Mouse (Mus musculus) MN1 (cell line): ENCODE data around the gene Klhdc10.
A peak's percentile ranks its signal among the peaks of the same experiment; 100 is the strongest.

ENCODE experiments used
- DNase-seq: peaks from one replicate; pipeline ENCODE4 v3.0.0-alpha.2; 2016; ENCODE audit warnings: low spot score

Klhdc10 gene

GRCm38 (mm10) chr6:30402091-30402491, 423 bp downstream of the Klhdc10 start:
- DNase-seq = peak; percentile 62

- peak; percentile 90 for DNase-seq
Measured at GRCm38 (mm10) chr6:30403465-30403864, 1.8 kb downstream of the Klhdc10 start.

GRCm38 (mm10) chr6:30404671-30405070, 3.0 kb downstream of the Klhdc10 start:
- no peak for DNase-seq

- DNase-seq = no peak
Measured at GRCm38 (mm10) chr6:30408276-30408675, 6.6 kb downstream of the Klhdc10 start.

DNA sequence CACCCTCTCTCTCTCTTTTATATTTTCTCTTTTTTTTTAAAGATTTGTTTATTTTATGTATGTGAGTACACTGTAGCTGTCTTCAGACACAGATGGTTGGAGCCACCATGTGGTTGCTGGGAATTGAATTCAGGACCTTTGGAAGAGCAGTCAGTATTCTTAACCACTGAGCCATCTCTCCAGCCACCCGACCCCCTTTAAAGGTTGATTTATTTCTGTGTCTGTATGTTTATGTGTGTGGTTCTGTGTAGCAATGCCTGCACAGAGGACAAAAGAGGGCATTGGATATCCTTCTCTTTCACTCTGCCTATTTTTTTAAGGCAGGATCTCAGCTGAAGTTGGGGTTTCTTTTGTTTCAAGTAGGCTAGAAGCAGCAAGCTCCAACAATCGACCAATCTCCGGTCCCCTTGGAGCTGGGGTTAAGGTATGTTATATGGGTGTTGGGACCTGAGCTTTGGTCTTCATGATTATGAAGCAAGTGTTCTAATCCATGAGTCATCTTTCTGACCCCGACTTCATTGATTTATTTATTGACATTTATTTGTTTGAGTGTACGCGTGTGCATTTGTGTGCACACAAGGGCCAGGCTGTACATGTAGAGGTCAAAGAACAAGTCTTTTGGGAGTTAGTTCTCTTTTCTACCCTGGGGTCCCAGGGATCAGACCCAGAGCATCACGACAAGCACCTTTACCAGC, 7.9 kb downstream of the Klhdc10 start:
- DNase-seq = no peak

DNA sequence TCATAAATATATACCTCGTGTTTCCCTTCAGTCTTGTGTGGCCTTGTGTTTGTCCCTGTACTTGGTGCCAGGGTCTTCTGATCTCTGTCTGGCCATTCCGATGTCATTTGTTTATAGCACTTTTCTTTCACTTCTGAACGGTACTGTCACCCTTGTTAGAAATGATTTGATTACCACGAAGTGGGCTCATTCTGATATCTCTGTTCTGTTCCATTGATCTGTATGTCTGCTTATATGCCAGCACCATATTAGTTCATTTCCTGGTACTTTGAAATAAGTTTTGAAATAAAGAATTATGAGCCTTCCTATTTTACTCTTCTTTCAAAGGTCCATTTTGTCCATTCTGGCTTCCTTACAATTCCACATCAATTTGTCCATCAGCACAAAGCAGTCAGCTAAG, 9.6 kb downstream of the Klhdc10 start:
- DNase-seq = no peak

DNA sequence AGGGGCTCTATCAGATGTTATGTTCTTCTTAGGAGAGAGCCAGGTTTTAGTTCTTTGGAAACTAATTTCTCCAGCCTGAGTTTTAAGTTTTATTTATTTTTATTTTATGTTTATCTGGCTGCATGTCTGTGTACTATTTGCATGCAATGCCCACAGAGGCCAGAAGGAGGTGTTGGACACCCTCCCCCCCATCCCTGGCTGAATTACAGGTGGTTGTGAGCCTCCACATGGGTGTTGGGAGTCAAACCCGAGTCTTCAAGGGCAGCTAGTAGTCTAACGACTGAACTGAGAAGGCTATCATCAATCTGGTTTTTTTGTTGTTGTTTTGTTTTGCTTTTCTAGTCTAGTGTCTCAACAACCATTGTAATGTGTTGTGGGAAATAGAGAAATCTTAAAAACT, 14.5 kb downstream of the Klhdc10 start:
- no peak for DNase-seq

GRCm38 (mm10) chr6:30416801-30417200, 15.1 kb downstream of the Klhdc10 start:
- no peak for DNase-seq

GRCm38 (mm10) chr6:30432461-30433192, 31.0 kb downstream of the Klhdc10 start:
- no peak for DNase-seq

DNA sequence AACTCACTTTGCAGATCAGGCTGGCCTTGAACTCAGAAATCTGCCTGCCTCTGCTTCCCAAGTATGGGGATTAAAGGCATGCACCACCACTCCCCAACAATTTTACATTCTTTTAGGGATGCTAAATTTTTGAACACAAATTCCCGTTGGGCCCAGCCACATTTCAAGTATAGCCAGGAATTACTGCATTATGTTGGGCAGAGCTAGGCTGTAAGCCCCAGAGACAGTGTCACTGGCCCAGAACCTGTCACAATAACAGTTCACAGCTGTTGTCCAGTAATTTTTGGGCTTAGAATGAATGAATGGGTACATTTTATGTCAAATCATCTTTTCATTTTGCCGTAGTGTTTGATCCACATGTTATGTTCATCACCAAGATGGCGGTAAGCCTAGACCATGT, 34.8 kb downstream of the Klhdc10 start:
- no peak for DNase-seq

GRCm38 (mm10) chr6:30437054-30437453, 35.4 kb downstream of the Klhdc10 start:
- no peak for DNase-seq

DNA sequence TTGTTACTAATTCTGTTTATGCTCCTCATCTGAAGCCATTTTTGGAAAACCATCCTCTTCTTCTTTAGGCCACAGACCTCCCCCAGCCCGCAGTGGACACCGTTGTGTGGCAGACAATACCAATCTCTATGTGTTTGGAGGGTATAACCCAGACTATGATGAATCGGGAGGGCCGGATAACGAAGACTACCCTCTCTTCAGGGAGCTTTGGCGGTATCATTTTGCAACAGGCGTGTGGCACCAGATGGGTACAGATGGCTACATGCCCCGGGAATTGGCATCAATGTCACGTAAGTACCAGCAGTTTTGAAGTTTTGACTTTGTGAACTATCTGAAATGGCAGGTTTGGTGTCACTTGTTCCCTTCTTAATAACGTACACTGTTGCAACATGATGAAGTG, 37.9 kb downstream of the Klhdc10 start:
- no peak for DNase-seq

DNA sequence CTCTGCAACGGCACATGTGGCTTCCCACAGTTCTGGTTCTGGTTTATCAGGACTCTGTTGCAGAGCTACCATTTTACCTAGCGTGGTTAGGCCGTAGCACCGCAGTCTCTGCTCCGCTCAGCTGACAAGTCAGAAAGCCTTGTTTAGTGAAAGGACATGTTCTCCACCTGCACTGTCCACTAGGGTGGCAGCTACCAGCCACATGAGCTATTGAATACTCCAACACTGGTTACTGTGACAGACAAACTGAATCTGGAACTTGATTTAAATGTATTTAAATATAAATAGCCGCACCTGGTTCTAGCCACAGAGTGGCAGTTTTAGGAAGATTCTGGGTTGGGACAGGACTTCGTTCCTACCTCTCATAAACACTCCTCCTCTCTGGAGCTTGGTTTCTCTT, 55.3 kb downstream of the Klhdc10 start:
- DNase-seq = no peak

DNA sequence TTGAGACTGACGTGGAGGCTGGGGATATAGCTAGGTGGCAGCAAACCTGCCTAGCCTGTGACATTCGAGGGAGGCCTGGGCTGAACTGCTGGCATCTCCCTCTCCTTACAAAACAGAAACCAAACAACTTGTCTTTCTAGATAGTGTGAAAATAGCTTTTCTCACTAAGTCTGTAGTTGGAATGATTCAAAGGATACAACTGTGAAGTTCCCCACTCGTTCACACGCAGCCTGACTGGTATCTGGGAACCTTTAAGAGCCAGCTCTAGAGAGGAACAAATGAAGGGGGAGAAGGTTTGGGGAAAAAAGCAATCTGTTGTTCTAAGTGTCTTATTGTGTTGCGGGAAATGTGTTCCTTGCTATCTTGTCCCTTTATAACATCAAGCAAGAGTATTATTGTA, 57.0 kb downstream of the Klhdc10 start:
- no peak for DNase-seq

DNA sequence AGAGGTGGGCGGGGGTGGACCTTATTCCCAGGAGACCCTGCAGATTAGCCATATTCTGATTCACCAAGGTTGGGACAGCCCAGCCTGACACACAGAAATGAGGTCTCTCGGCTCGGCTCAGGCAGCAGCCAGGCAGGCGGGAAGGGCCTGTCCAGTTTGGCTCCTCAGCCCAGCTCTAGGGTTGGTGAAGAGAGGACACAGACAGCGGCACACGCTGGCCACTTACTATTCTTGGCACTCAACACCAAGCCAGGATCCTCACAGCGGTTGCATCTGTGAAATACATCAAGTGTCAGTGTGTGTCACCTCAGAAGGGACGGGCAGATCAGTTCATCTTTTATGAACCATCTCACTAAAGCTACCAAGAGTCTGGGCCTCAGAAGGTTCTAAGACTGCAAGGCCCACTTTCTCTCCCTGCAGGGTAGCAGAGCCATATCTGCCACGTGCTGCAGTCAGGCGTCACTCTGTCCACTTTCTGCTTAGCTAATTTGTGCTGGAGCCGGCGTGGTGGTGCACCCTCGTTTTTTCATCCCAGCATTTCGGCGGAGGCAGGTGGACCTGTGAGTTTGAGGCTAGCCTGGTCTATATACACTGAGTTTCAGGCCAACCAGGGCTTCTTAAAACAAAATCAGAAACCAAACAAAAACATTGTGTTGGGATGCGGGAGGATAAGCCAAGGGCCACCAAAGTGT, 57.5 kb downstream of the Klhdc10 start:
- DNase-seq = no peak

DNA sequence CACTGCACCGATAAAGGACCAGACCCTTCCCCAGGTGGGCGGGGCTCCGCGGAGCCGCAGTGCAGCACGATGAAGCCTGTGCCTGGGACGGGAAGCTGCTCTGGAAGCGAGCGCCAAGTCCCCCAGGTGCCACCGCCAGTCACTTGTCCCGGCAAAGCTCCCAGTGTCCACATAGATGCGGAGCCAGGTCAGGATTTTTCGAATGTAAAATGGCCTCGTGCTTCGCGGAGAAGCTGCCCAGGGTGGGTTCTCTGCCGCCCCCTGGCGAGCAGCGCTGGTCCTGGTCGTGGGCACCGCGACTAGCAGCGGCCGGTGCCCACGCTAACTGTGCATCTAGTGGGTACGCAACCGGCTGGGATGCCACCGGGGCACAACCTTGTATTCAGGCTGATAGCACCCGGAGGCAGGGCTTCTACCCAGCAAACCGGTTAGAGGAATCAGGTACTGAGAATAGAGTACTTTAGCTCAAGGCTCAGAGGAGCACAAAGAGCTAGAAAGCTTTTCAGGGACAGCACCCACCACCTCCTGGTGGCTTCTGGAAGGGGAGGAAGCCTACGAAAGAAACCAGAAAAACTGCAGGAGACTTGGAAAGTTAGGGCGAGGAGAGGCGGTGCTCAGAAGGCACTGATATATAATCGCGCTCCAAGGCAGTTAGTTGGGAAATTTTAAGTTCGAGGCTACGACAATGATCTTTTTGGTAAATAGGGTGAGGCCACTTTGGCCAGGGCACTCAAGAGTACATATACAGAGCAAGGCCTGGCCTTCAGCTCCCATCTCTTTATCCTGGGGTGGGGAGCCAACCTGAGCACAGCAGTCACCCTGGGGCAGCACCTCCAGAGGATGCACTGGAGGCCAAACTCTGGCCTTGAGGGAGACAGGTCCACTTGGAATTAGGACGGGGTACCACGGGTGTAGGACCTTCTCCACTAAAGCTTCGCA, 58.4 kb downstream of the Klhdc10 start:
- no peak for DNase-seq

- peak; percentile 45 for DNase-seq
Measured at GRCm38 (mm10) chr6:30460750-30461446, 59.2 kb downstream of the Klhdc10 start.

GRCm38 (mm10) chr6:30461755-30462344, 60.2 kb downstream of the Klhdc10 start:
- DNase-seq = no peak

GRCm38 (mm10) chr6:30462822-30463221, 61.2 kb downstream of the Klhdc10 start:
- DNase-seq = peak; percentile 74

DNA sequence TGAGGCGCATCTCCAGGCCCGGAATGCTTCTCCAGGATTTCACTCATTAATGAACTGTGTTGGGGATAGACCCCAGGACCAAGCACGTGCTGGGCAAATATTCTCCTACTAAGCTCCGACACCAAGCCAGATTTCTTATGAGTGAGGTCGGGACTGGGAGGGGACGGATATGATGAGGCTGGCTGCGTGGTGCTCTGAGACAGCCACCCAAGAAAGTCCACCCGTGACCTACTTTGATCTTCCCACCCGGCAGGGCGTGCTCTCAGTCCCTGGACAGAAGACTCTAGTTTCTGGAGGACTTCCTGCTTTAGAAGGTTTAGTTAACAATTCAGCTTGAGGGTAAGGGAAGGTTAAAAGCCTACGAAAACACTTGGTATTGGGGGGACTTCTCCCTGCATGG, 63.9 kb downstream of the Klhdc10 start:
- DNase-seq = no peak

- no peak for DNase-seq
Measured at GRCm38 (mm10) chr6:30468058-30468457, 66.4 kb downstream of the Klhdc10 start.
